Mouse (Mus musculus) ES-Bruce4 (cell line): ENCODE measurements around the gene Ccr7.

ENCODE experiments used
- CTCF ChIP-seq: IDR thresholded peaks from one replicate; pipeline ENCODE4 v1.8.1; 2011; ENCODE audit warnings: low read depth, low read length
- POLR2A ChIP-seq: IDR thresholded peaks from one replicate; pipeline ENCODE4 v1.8.1; 2011; ENCODE audit warnings: low read length; ENCODE audit not compliant: insufficient read depth

GRCm38 (mm10) chr11:99149898-99150757 lies 4.7 kb downstream of the Ccr7 start:
- TF ChIP-seq CTCF, result peak; percentile 96
- TF ChIP-seq POLR2A, result no peak
